Mouse (Mus musculus) right cerebral cortex, postnatal 14 days (tissue): Measurements from ENCODE around the gene Eif5a2.
"Not testable (repeated sequence)": the region's sequence is repeated elsewhere in the genome, so short reads cannot be mapped to it uniquely, and the experiment has no call there.

Experiments used
- DNase-seq: peaks from one replicate; pipeline ENCODE4 v3.0.0; 2022

Gene Eif5a2

GRCm38 (mm10) chr3:28780994-28781393 is at the start of gene Eif5a2:
Eif5a2 (plus strand) TSS chr3:28781276.
- DNase-seq: peak; percentile 94

- no peak for DNase-seq
Observed at GRCm38 (mm10) chr3:28734712-28735111, 46.4 kb upstream of the Eif5a2 start.

GRCm38 (mm10) chr3:28736981-28737380 is 44.1 kb upstream of the Eif5a2 start:
- no peak for DNase-seq

GRCm38 (mm10) chr3:28740353-28740752 is 40.7 kb upstream of the Eif5a2 start:
- no peak for DNase-seq

- no peak for DNase-seq
Observed at GRCm38 (mm10) chr3:28743251-28743650, 37.8 kb upstream of the Eif5a2 start.

- DNase-seq: peak; percentile 70
Observed at GRCm38 (mm10) chr3:28745835-28746483, 35.1 kb upstream of the Eif5a2 start.

- DNase-seq: no peak
Observed at GRCm38 (mm10) chr3:28748151-28748550, 32.9 kb upstream of the Eif5a2 start.

- DNase-seq: no peak
Observed at GRCm38 (mm10) chr3:28748956-28749355, 32.1 kb upstream of the Eif5a2 start.

- no peak for DNase-seq
Observed at GRCm38 (mm10) chr3:28755477-28755876, 25.6 kb upstream of the Eif5a2 start.

- DNase-seq: no peak
Observed at GRCm38 (mm10) chr3:28761225-28761789, 19.8 kb upstream of the Eif5a2 start.

- DNase-seq: no peak
Observed at GRCm38 (mm10) chr3:28766935-28767334, 14.1 kb upstream of the Eif5a2 start.

- no peak for DNase-seq
Observed at GRCm38 (mm10) chr3:28768222-28768621, 12.9 kb upstream of the Eif5a2 start.

GRCm38 (mm10) chr3:28772919-28773318 is 8.2 kb upstream of the Eif5a2 start:
- not testable (repeated sequence) for DNase-seq

- DNase-seq: no peak
Observed at GRCm38 (mm10) chr3:28775361-28775760, 5.7 kb upstream of the Eif5a2 start.

- DNase-seq: no peak
Observed at GRCm38 (mm10) chr3:28775958-28776357, 5.1 kb upstream of the Eif5a2 start.

- DNase-seq: no peak
Observed at GRCm38 (mm10) chr3:28776491-28776890, 4.6 kb upstream of the Eif5a2 start.

GRCm38 (mm10) chr3:28780511-28780910 is 565 bp upstream of the Eif5a2 start:
- DNase-seq: no peak

GRCm38 (mm10) chr3:28781422-28781821 is 346 bp downstream of the Eif5a2 start:
- DNase-seq: no peak

- DNase-seq: no peak
Observed at GRCm38 (mm10) chr3:28781848-28782247, 772 bp downstream of the Eif5a2 start.

GRCm38 (mm10) chr3:28784176-28784575 is 3.1 kb downstream of the Eif5a2 start:
- DNase-seq: peak; percentile 10

GRCm38 (mm10) chr3:28794835-28795234 is 13.8 kb downstream of the Eif5a2 start:
- no peak for DNase-seq

- peak; percentile 98 for DNase-seq
Observed at GRCm38 (mm10) chr3:28805301-28806097, 24.4 kb downstream of the Eif5a2 start, which contains the start of gene Rpl22l1. Rpl22l1 (plus strand) TSS chr3:28805436.

- no peak for DNase-seq
Observed at GRCm38 (mm10) chr3:28808039-28808643, 27.1 kb downstream of the Eif5a2 start.
